Mouse (Mus musculus) CH12.LX (cell line): ENCODE measurements around the gene Smox. TPM values are rescaled to one million over a fixed set of nuclear protein-coding genes. Genes with fewer than 3 reads are reported as not detected.

Experiments used
- DNase-seq: peaks from one replicate; pipeline ENCODE4 v3.0.0-alpha.2; 2013; ENCODE audit errors: extremely low read depth
- H3K27ac ChIP-seq: 2 replicates; pipeline ENCODE4 v1.5.1; 2012; ENCODE audit warnings: low read depth, mild to moderate bottlenecking, control low read depth, moderate library complexity; ENCODE audit not compliant: insufficient read depth
- H3K27me3 ChIP-seq: replicated peaks from 2 replicates; pipeline ENCODE3; 2012; ENCODE audit warnings: inconsistent platforms
- H3K36me3 ChIP-seq, 2 experiments: replicated peaks in 1 of 2; 2 replicates each; pipeline versions ENCODE3 to v1.6.1; 2012; ENCODE audit warnings: inconsistent platforms in 1 of 2, low read length in 1 of 2, mild to moderate bottlenecking in 1 of 2, mixed read lengths in 1 of 2, moderate library complexity in 1 of 2; ENCODE audit not compliant: control insufficient read depth in 1 of 2, insufficient read depth in 1 of 2
- H3K4me1 ChIP-seq, 2 experiments: 2 replicates each; pipeline ENCODE4 v1.6.1; 2012; ENCODE audit warnings: inconsistent platforms in 1 of 2, moderate library complexity in 1 of 2; ENCODE audit not compliant: insufficient read depth in 2 of 2, control insufficient read depth in 1 of 2
- H3K4me2 ChIP-seq: 2 replicates; pipeline ENCODE4 v1.6.1; 2012; ENCODE audit warnings: low read depth, mild to moderate bottlenecking, control low read depth; ENCODE audit not compliant: poor library complexity, insufficient read depth, severe bottlenecking
- H3K4me3 ChIP-seq, 3 experiments: fragments of 150-350 bp in 1 of 3; sonication (generic) in 1 of 3; replicated peaks in 1 of 3; 2 replicates each; pipeline versions ENCODE3 to v1.5.1; 2011 to 2012; ENCODE audit warnings: low read depth in 2 of 3, low read length in 2 of 3, mild to moderate bottlenecking in 2 of 3, moderate library complexity in 2 of 3, control low read depth in 1 of 3, improper control_type of control experiment in 1 of 3, inconsistent platforms in 1 of 3, mixed read lengths in 1 of 3; ENCODE audit not compliant: poor library complexity in 1 of 3
- H3K79me2 ChIP-seq: replicated peaks from 2 replicates; pipeline ENCODE4 v1.6.1; 2012; ENCODE audit warnings: mild to moderate bottlenecking, moderate library complexity; ENCODE audit not compliant: control insufficient read depth, poor library complexity, insufficient read depth, severe bottlenecking; ENCODE audit errors: extremely low read depth
- H3K9ac ChIP-seq: 2 replicates; pipeline ENCODE4 v1.6.1; 2012; ENCODE audit warnings: low read depth, mild to moderate bottlenecking, control low read depth, moderate library complexity; ENCODE audit not compliant: insufficient read depth
- H3K9me3 ChIP-seq: replicated peaks from 2 replicates; pipeline ENCODE3; 2012; ENCODE audit warnings: low read length, inconsistent platforms, mixed read lengths
- CHD2 ChIP-seq: IDR thresholded peaks from 2 replicates; pipeline ENCODE4 v1.6.1; 2011; ENCODE audit warnings: low read length, improper control_type of control experiment
- ELF1 ChIP-seq: IDR thresholded peaks from 2 replicates; pipeline ENCODE4 v1.6.1; 2014; ENCODE audit warnings: low read depth, mild to moderate bottlenecking, inconsistent platforms, low read length, improper control_type of control experiment
- ETS1 ChIP-seq: conservative IDR thresholded peaks from 2 replicates; pipeline ENCODE4 v1.6.1; 2012; ENCODE audit warnings: low read depth, mild to moderate bottlenecking, inconsistent platforms, low read length, improper control_type of control experiment, moderate library complexity
- HCFC1 ChIP-seq: IDR thresholded peaks from 2 replicates; pipeline ENCODE4 v1.6.1; 2012; ENCODE audit warnings: low read depth, mild to moderate bottlenecking, inconsistent platforms, low read length, improper control_type of control experiment
- IRF4 ChIP-seq: IDR thresholded peaks from 2 replicates; pipeline ENCODE4 v1.6.1; 2014; ENCODE audit warnings: low read depth, mild to moderate bottlenecking, inconsistent platforms, low read length, improper control_type of control experiment
- MAFK ChIP-seq: IDR thresholded peaks from 2 replicates; pipeline ENCODE4 v1.6.1; 2011; ENCODE audit warnings: low read length, improper control_type of control experiment; ENCODE audit not compliant: insufficient replicate concordance
- MAZ ChIP-seq: IDR thresholded peaks from 2 replicates; pipeline ENCODE4 v1.6.1; 2012; ENCODE audit warnings: low read depth, mild to moderate bottlenecking, inconsistent platforms, low read length, improper control_type of control experiment, moderate library complexity
- MEF2A ChIP-seq: IDR thresholded peaks from 2 replicates; pipeline ENCODE4 v1.6.1; 2014; ENCODE audit warnings: low read depth, mild to moderate bottlenecking, inconsistent platforms, low read length, improper control_type of control experiment, borderline replicate concordance
- MXI1 ChIP-seq: IDR thresholded peaks from 2 replicates; pipeline ENCODE4 v1.6.1; 2011; ENCODE audit warnings: mild to moderate bottlenecking, low read depth, low read length, improper control_type of control experiment
- MYC ChIP-seq: IDR thresholded peaks from 2 replicates; pipeline ENCODE4 v1.6.1; 2011; ENCODE audit warnings: low read depth, mild to moderate bottlenecking, improper control_type of control experiment, low read length
- NRF1 ChIP-seq: IDR thresholded peaks from 2 replicates; pipeline ENCODE4 v1.6.1; 2014; ENCODE audit warnings: low read depth, mild to moderate bottlenecking, inconsistent platforms, low read length, improper control_type of control experiment, moderate library complexity
- PAX5 ChIP-seq: IDR thresholded peaks from 2 replicates; pipeline ENCODE4 v1.6.1; 2012; ENCODE audit warnings: low read length, inconsistent platforms, mixed read lengths
- POLR2A ChIP-seq: IDR thresholded peaks from 2 replicates; pipeline ENCODE4 v1.6.1; 2011; ENCODE audit warnings: low read depth, mild to moderate bottlenecking, improper control_type of control experiment, low read length
- RAD21 ChIP-seq: IDR thresholded peaks from 2 replicates; pipeline ENCODE4 v1.6.1; 2011; ENCODE audit warnings: low read depth, mild to moderate bottlenecking, low read length, improper control_type of control experiment, moderate library complexity
- SIN3A ChIP-seq: IDR thresholded peaks from 2 replicates; pipeline ENCODE4 v1.6.1; 2012; ENCODE audit warnings: low read length, improper control_type of control experiment, inconsistent platforms
- SMC3 ChIP-seq: IDR thresholded peaks from 2 replicates; pipeline ENCODE4 v1.6.1; 2011; ENCODE audit warnings: low read depth, low read length, improper control_type of control experiment
- USF1 ChIP-seq: IDR thresholded peaks from 2 replicates; pipeline ENCODE4 v1.6.1; 2014; ENCODE audit warnings: low read depth, mild to moderate bottlenecking, inconsistent platforms, low read length, improper control_type of control experiment
- USF2 ChIP-seq: conservative IDR thresholded peaks from 2 replicates; pipeline ENCODE4 v1.6.1; 2011; ENCODE audit warnings: low read depth, low read length, improper control_type of control experiment
- ZKSCAN1 ChIP-seq: IDR thresholded peaks from 2 replicates; pipeline ENCODE4 v1.6.1; 2012; ENCODE audit warnings: low read depth, inconsistent platforms, low read length, improper control_type of control experiment, borderline replicate concordance
- ZMIZ1 ChIP-seq: IDR thresholded peaks from 2 replicates; pipeline ENCODE4 v1.6.1; 2012; ENCODE audit warnings: low read depth, mild to moderate bottlenecking, inconsistent platforms, low read length, improper control_type of control experiment
- dilution Hi-C: fragments of 300-500 bp; cut with MboI; formaldehyde crosslinking; loops from 2 replicates; pipeline ENCODE4 v1.14.3; 2020; ENCODE audit warnings: low sequenced_read_pairs; ENCODE audit not compliant: extremely low pct_unique_long_range_greater_than_20kb, extremely low pct_ligation_motif_present
- in situ Hi-C: fragments of 300-500 bp; cut with MboI; formaldehyde crosslinking; loops from 3 replicates; pipeline ENCODE4 v1.14.3; 2019; ENCODE audit warnings: low sequenced_read_pairs, low pct_ligation_motif_present, low pct_unique_long_range_greater_than_20kb, mixed read lengths
- polyA plus RNA-seq: library from polyadenylated mRNA; unstranded; fragments of >175 nt; gene quantifications from 2 replicates; pipeline ENCODE4 v1.2.1, GENCODE M21; 2012; ENCODE audit warnings: low read depth; ENCODE audit not compliant: insufficient read length
- total RNA-seq, 2 experiments: library from RNA; depleted of rRNA; stranded (reverse); fragments of 300-350 nt in 1 of 2; fragments of >200 nt in 1 of 2; gene quantifications; 2 replicates each; pipeline ENCODE4 v1.2.3; 2012 to 2014

The Smox gene
- total and polyA plus RNA-seq, 3 experiments, result 3.3 to 7.6 (median 4.4) TPM

DNA sequence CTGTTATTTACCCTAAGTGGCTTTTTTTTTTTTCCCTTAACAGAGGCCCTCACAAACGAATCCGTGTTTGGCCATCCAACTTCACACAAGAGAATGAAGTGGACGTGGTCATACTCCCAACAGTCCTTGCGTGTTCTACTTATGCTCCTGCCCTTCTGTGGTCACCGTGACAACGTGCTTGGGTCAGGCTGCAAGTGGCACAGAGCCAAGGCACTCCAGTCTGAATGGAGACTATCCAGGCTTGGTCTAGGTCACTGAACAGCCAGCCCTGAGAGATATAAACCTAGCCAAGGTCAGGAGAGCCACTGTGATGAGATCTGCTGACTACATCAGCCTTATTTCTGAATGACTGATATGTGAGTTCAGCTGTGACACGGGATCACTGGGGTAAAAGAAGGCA is 47.0 kb downstream of the Smox start:
- no peak overlapping the region for H3K4me2 ChIP-seq
- DNase-seq, result no peak
- no peak overlapping the region for H3K9ac ChIP-seq
- in situ Hi-C loops (loop anchor here (25.0 kb wide), 1 partner anchor 399 kb away; no protein-coding TSS in a partner anchor), dilution Hi-C loops (no loop called here)
- no peaks in the 10 kb centered on the region for H3K9me3 ChIP-seq
- no peak for TF ChIP-seq MXI1
- TF ChIP-seq ZKSCAN1, result no peak
- TF ChIP-seq POLR2A, result no peak
- TF ChIP-seq MYC, result no peak
- TF ChIP-seq MAZ, result no peak
- no peak for TF ChIP-seq IRF4
- TF ChIP-seq USF2, result no peak
- TF ChIP-seq SIN3A, result no peak
- TF ChIP-seq SMC3, result no peak
- TF ChIP-seq ZMIZ1, result no peak
- peaks cover 2 to 6% of the 10 kb centered on the region in 2 experiments; a peak in 3 of 4 replicates for H3K4me1 ChIP-seq
- no peaks in the 10 kb centered on the region for H3K79me2 ChIP-seq
- H3K36me3 ChIP-seq, result no peaks in the 10 kb centered on the region
- H3K27me3 ChIP-seq, result peaks cover 11% of the 10 kb centered on the region
- no peak overlapping the region for H3K4me3 ChIP-seq
- no peak overlapping the region for H3K27ac ChIP-seq

DNA sequence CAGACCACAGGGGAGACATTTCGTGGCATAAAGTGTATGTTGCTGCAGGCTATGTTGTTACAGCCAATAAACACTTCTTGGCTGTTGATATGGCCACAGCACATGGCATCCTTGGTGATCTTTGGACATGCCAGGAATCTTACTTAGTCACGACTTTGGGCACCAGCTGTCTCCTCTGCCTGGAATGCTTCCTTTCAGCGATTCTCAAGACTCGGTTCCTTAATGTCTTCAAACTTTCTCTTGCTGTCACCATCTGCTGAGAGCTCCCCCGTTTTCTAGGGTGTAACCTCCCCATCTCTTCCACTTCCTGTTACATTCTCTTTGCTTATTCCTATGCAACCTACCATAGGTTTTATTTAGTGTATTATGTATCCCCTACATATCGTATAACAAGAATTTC is 48.5 kb downstream of the Smox start:
- H3K4me1 ChIP-seq, result peaks cover 2 to 6% of the 10 kb centered on the region in 2 experiments; a peak in 3 of 4 replicates
- H3K79me2 ChIP-seq, result no peaks in the 10 kb centered on the region
- no peak overlapping the region for H3K9ac ChIP-seq
- peaks cover 9% of the 10 kb centered on the region for H3K27me3 ChIP-seq
- in situ Hi-C loops, result loop anchor here (5.0 to 25.0 kb wide), 2 partner anchors 273 to 398 kb away; no protein-coding TSS in a partner anchor
- no peaks in the 10 kb centered on the region for H3K36me3 ChIP-seq
- no peaks in the 10 kb centered on the region for H3K9me3 ChIP-seq
- TF ChIP-seq USF1 (no peak), ETS1 (no peak)
- H3K4me3 ChIP-seq, result no peak overlapping the region
- dilution Hi-C loops, result no loop called here
- no peak for DNase-seq
- no peak overlapping the region for H3K4me2 ChIP-seq
- no peak overlapping the region for H3K27ac ChIP-seq

DNA sequence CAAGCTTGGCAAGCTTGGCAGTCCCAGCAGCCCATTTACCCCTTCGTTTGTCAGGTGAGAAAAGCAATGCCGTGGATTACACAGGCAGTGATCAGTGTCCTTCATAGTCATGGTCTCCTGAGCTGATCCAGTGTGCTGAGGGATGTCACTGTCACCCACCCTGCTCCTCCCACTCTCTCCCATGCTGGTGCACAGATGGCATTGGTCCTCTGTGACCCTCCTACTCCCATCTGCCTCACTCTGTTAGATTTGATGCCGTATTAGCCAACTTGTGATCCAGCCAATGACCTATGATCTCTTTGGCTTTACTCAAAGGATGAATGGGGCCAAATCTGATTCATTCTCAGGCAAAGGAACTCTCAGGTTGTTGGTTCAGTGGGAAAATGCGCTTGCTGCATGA is 50.4 kb downstream of the Smox start:
- in situ Hi-C loops, result loop anchor here (5.0 to 25.0 kb wide), 2 partner anchors 271 to 396 kb away; no protein-coding TSS in a partner anchor
- TF ChIP-seq RAD21, result no peak
- TF ChIP-seq MYC, result no peak
- TF ChIP-seq HCFC1, result no peak
- no peak for TF ChIP-seq PAX5
- TF ChIP-seq ELF1, result no peak
- TF ChIP-seq NRF1, result no peak
- no peak for TF ChIP-seq MEF2A
- TF ChIP-seq MAZ, result no peak
- no peak for TF ChIP-seq CHD2
- TF ChIP-seq MAFK, result no peak
- no peak for TF ChIP-seq USF1
- TF ChIP-seq, all 38 proteins: peak for 0
- H3K4me1 ChIP-seq, result peaks cover 2 to 7% of the 10 kb centered on the region in 2 experiments
- no peak overlapping the region for H3K4me3 ChIP-seq
- H3K27ac ChIP-seq, result no peak overlapping the region
- no peak overlapping the region for H3K4me2 ChIP-seq
- no peak for DNase-seq
- no peak overlapping the region for H3K9ac ChIP-seq
- peaks cover 14% of the 10 kb centered on the region for H3K27me3 ChIP-seq
- H3K9me3 ChIP-seq, result no peaks in the 10 kb centered on the region
- dilution Hi-C loops, result no loop called here
- H3K36me3 ChIP-seq, result no peaks in the 10 kb centered on the region
- no peaks in the 10 kb centered on the region for H3K79me2 ChIP-seq
